In genomic region chr6:106915121-106915520, GRCm38 (mm10) we compare ENCODE assay signal across 19 mouse cellular contexts.
"Had no signal": no experiment of that assay in that cellular context is flagged by ENCODE, and none has a peak within 500 bp of the region (broad histone marks: within the 10 kb centered on the region; RNA-seq: fewer than 3 reads in every experiment).

No protein-coding gene starts in this region.

- H3K4me3 ChIP-seq: midbrain, embryonic 10.5 days; midbrain, embryonic 12.5 days; myocyte; neural tube, embryonic 13.5 days; neural tube, embryonic 15.5 days had no signal

- H3K36me3 ChIP-seq: midbrain, embryonic 10.5 days; midbrain, embryonic 12.5 days; neural tube, embryonic 13.5 days; neural tube, embryonic 15.5 days had no signal

- H3K4me1 ChIP-seq: midbrain, embryonic 10.5 days; midbrain, embryonic 12.5 days; neural tube, embryonic 13.5 days; neural tube, embryonic 15.5 days had no signal

- DNase-seq: lung, adult 18-20 months; lung, embryonic 14.5 days; lung, postnatal 10 days; lung, postnatal 4 days; midbrain, embryonic 14.5 days; retina, postnatal 1 day; right cerebral cortex, adult 18-20 months; right cerebral cortex, postnatal 25 days; right cerebral cortex, postnatal 4 days; spleen, adult 18-20 months; thymus, adult 18-20 months; thymus, postnatal 14 days; thymus, postnatal 36 days had no signal

- H3K27ac ChIP-seq: midbrain, embryonic 10.5 days; midbrain, embryonic 12.5 days; neural tube, embryonic 13.5 days; neural tube, embryonic 15.5 days had no signal

- ATAC-seq: midbrain, embryonic 16.5 days had no signal

- H3K27me3 ChIP-seq: midbrain, embryonic 12.5 days; neural tube, embryonic 13.5 days; neural tube, embryonic 15.5 days had no signal

- H3K4me2 ChIP-seq: lung, embryonic 14.5 days; midbrain, embryonic 12.5 days; neural tube, embryonic 13.5 days; neural tube, embryonic 15.5 days had no signal

- H3K9ac ChIP-seq: lung, embryonic 14.5 days; midbrain, embryonic 12.5 days; neural tube, embryonic 13.5 days; neural tube, embryonic 15.5 days had no signal

- H3K9me3 ChIP-seq: midbrain, embryonic 10.5 days; midbrain, embryonic 12.5 days; neural tube, embryonic 13.5 days; neural tube, embryonic 15.5 days had no signal
